Mouse (Mus musculus) cerebellum, adult 11-12 months (tissue): ENCODE data around the gene 4930512M02Rik.

Source experiments
- DNase-seq: peaks from one replicate; pipeline ENCODE4 v3.0.0; 2022

Gene 4930512M02Rik

DNA sequence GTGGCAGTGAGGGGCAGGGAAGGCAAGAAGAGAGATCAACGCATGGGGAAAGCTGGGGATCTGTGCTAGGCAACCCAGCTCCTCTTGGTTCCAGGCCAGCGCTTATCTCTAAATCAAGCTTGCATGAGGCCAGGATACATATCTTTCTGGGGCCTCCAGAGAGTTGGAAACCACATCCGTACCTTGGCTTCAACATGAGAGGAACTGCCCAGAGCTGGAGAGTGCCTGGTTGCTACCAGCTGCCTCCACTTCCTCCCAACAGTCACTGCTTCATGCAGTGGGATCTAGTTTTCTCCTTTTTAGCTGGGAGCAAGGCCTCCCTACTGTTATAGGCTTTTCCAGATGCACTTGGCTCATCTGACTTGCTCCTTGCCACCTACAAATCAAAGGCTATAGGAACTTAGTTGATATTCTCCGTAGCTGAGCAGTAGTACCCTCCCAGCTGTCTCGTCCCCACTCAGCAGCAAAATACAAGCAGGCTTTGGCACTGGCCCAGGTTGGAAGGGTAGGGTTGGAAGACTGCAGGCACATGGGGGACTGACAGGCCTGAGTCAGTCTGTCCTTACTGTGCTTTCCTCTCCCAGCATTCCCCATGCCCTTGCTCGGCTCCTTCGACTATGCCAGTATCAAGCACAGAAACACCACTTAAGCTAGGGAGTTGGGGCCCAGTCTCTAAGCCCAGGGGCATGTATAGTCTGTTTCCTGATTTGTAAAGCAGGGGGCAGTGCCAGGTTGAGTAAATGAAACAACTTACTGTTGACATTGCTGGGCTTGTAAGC lies 63.2 kb downstream of the 4930512M02Rik start:
- no peak for DNase-seq

DNA sequence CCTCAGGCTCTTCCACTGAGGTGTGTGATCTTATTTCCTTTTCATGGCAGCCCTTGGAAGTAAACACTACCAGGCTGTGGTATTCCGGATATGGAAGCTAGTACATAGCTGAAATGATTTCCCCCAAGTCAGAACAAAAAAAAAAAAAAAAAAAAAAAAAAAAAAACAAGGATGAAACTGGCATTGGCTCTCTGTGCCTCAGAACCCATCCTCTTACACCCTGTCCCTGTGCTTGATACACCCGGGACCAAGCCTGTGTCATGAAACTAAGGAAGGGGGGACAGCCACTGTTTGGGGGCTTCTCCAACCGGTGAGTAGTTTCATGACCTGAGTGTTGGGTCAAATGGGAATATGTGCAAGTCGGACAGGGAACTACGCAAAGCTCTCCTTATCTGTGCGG lies 66.5 kb downstream of the 4930512M02Rik start:
- DNase-seq = no peak

DNA sequence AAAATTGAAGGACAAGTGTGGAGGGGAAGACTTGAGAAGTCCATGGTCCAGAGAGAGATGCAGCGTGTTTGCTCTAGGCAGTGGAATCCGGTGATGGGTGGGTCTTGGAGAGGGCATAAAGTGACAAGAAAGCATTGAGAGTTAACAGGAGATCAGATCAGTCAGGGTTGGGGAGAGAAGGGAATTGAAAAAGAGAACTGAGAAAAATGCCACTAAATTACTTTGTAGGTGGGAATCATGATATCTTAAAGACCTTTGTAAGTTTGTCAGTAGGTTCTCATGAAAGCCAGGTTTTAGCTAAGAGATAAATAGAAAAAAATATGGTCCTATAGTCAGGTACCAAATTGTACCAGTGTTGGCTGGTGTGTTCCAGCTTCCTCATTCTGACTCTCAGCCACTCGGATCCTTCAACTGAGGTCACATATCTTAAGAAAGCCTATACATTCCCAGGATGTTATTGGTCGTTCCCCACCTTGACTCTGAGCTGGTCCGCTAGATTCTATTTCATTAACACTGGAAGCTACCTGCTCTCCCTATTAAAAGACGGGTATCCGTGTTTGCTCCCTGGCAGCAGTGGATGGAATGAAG lies 68.4 kb downstream of the 4930512M02Rik start:
- no peak for DNase-seq

DNA sequence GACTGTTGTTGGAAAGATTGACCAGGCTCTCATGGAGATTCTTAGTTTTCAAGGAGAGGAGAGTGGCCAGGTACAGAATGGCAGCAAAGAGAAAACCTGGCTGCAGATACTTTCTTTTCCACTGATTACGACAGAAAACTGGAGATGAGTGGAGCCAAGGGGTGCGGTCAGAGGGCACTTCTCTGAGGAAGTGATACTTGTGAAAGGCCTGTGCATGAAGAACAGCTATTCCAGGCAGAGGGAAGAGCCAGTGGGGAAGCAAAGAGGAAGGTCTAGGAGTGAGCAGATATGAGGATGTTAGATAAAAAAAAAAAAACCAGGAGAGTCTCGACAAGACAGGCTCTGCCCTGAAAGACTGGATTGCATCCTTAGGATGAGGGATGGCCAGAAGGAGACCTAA lies 69.0 kb downstream of the 4930512M02Rik start:
- DNase-seq = no peak

DNA sequence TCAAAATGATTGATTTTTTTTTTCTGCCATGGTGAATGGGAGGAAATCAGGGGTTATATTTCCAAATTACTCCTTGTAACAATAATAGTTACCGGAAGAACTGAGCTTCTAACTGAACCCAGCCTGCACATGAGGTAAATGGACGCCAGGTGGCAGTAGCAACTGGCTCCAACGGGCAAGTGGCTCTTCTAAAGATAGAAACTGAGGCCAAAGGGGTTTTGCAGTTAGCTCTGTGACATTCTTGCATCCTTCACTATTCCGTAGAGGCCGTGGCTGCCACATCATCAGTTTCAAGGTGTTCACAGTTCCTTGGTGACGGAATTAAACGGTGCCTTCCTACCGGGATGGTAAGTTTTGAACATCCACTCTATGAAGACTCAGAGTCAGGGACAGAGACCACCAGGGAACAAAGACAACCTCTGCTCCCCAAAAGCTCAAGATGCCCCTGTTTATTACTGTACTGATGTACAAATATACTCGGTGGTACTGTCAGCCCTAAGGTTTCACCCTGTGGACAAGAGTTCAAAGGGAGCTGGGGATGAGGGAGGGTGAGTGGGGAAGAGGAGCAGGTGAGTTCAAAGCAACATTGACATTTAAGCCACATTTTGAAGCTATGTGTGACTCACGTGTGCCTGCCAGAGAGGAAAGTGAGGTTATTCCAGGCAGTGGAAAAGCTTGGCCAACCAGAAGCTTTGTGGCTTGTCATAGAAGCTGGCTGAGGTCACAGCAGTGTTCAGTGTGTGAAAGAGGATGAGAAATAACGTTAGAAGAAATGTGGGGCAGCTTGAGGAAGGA lies 70.3 kb downstream of the 4930512M02Rik start:
- no peak for DNase-seq

DNA sequence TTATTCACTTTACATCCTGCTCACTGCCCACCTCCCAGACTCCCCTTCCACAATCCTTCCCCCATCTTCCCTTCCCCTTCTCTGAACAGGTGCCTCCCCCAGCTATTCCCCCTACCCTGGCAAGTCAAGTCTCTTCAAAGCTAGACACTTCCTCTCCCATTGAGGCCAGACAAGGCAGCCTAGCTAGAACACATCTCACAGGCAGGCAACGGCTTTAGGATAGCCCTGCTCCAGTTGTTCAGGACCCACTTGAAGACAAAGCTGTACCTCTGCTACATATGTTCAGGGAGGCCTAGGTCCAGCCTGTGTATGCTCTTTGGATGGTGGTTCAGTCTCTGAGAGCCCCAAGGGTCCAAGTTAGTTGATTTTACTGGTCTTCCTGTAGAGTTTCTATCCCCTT lies 71.4 kb downstream of the 4930512M02Rik start:
- no peak for DNase-seq

DNA sequence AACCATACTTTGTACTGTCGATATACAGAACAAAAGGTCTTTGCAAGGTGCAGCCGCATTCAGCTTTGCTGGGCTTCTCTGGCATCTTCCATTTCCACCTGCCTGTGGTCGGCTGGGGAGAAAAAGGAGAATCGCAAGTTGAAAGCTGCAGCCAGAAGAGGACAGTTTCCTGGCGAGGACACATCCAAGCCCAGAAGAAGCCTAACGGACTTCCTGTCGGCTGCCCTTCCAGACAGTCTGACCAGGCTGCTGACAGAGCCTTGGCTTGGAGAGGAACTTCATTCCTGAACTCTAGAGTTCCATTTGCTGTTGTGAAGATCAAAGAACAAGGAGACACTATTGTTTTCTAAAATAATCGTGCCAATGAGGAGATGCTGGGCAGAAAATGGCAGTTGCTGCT lies 72.1 kb downstream of the 4930512M02Rik start:
- no peak for DNase-seq

DNA sequence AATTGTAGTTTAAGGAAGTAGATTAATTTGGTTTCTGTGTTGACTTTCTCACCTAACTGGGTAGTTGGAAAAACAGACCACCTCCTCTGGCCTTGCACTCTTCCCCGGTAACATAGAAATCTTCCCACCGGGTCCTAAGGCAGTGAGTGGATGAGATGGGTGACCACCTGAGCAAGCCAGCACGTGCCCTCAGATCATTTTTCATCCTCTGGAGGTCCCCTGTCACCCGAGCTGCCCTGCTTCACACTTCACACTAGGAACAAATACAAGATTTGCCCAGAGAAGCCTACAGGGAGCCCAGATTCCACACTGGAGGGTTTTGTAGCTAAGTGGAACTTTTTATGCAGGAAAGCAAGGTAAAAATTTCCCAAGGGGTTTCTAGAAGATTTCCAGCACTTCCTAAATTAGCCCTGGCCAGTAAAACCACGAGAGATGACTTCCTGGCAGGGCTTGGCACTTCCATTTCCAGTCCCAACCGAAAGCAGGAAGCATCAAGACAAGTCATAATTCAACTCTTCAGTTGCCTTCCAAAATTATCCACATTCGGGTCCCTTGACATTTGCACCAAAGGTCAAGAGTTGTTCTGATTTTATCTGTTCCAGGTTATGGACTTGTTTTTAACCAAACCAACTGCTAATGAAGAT lies 79.9 kb downstream of the 4930512M02Rik start:
- no peak for DNase-seq

DNA sequence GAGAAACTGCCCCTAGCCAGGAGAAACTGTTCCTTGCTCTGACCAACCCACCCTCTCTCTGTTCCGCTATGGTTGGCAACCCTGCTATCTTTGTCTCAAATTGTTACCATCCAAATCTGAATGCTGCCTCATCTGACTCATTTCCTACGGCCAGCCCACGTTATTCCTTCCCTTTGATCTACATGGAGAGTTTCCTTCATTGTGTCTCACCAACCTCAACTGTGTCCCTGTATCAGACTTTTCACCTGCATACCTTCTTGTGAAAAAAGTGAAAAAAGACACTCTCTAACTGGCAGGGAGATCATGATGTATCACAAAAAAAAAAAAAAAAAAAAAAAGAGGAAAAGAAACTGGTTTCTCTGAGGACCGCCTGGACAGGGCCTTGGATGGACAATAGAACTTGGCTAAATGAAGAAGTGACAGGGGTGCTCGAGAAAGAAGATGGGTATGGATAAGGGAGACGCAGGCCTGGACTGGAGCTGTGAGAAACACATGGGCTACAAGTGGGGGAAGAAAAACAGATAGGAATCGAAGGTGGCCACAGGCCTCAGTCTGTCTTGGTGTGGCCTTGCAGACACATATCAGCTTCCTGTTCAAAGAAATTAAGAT lies 80.6 kb downstream of the 4930512M02Rik start:
- DNase-seq = no peak

DNA sequence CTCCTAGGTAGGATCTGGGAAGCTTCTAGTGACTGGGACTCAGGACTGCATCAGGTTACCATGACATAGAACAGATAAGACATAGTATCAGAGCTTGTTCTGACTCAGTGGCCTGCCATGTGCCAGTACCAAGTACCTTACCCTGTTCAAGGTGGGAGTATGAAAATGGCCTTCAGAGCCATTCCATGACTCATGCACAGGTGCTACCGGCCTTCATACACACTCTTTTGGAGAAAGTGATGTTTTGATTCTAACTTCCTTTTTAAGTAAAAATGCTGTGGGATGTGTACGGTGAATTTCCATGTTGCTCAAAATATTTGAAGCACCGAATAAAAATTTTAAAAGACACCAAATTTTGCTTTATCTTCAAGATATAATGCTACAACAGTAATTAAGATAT lies 81.7 kb downstream of the 4930512M02Rik start:
- DNase-seq = no peak
